Mouse (Mus musculus): ENCODE measurements at regions not wholly inside any gene's neighbourhood (a gene's known extent, or its start where the extent isn't known, plus 50 kb on each side); places are given as distances from the start of the nearest gene placed in this dataset.

DNA sequence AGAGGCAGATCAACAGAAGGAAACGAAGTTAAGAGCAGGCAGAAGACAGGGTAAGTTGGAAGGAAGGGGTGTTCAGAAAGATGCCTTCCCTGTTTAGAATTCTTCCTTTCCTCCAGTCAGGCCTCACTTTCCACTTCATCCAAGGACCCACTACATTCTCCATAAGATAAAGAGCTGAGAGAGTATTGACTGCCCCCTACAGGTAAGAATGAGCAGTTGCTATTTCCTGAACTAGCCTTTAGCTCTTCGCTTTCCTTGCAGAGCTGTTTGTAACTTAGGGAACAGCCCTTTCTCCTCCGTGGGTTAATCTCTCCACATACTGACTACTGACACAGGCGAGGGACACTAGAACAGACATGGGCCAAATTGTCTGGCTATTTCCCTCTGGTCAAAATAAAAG lies 273.1 kb downstream of the Atp23 start:
- Histone ChIP-seq H3K4me3 (ENCODE audit: low read depth, low read length) (no peak overlapping the region), H3K4me2 (ENCODE audit: low read length) (no peak overlapping the region), H3K27ac (ENCODE audit: low read length) (no peak overlapping the region), H3K4me1 (ENCODE audit: control insufficient read depth, insufficient read depth, low read length) (no peaks in the 10 kb centered on the region), H3K9ac (ENCODE audit: low read depth, low read length) (no peak overlapping the region), H3K27me3 (ENCODE audit: control insufficient read depth, insufficient read depth, low read depth, low read length) (no peaks in the 10 kb centered on the region), H3K36me3 (ENCODE audit: control insufficient read depth, insufficient read depth, low read length) (no peaks in the 10 kb centered on the region), H3K9me3 (replicated peaks; ENCODE audit: control insufficient read depth, low read length, poor library complexity, severe bottlenecking) (no peaks in the 10 kb centered on the region)
- no peak for ATAC-seq
- 60% methylated on average over 4 of the region's 4 CpGs for WGBS

DNA sequence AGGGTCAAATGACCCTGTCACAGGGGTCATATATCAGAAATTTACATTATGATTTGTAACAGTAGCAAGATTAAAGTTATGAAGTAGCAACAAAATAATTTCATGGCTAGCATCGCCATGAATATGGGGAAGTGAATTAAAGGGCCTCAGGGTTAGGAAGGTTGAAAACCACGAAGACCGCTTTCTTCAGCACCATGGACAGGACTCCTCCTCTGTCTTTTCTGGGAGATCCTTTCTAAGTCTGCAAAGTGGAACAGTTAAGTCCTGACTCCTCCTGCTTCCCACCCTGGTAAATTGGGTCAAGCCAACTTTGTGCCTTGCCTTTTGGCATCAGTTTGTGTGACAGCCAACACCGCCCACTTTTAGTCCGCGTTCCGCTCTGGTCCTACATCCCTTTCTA lies 275.7 kb downstream of the Atp23 start:
- 62% methylated on average over 7 of the region's 7 CpGs for WGBS
- H3K9ac ChIP-seq (ENCODE audit: low read depth, low read length) = no peak overlapping the region

DNA sequence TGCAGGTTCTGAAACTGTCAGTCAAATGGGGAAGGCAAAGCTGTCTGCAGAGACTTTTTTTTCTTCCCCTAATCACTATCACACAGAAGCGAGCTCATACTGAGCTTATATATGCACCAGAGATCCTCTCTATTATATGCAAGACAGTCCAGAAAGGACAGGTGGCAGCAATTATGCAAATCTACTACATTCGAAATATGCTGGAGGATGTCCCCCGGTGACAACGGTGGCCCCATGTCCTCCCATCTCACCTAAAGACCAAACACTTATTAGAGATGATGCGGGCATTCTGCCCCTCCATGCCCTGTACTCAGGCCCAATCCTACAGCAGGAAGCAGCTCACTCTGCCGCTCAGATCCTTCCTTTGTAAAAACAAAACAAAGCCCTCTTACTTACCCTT lies 280.4 kb downstream of the Atp23 start:
- H3K4me2 ChIP-seq (ENCODE audit: low read length) = no peak overlapping the region
- peaks cover 20% of the 10 kb centered on the region for H3K4me1 ChIP-seq (ENCODE audit: control insufficient read depth, insufficient read depth, low read length)
- peak overlapping the region; percentile 23; the same call in 1 of the 2 replicates for H3K27ac ChIP-seq (ENCODE audit: low read length)
- 21% methylated on average over 6 of the region's 6 CpGs for WGBS
- H3K27me3 ChIP-seq (ENCODE audit: control insufficient read depth, insufficient read depth, low read depth, low read length) = no peaks in the 10 kb centered on the region
- no peak overlapping the region for H3K9ac ChIP-seq (ENCODE audit: low read depth, low read length)
- H3K36me3 ChIP-seq (ENCODE audit: control insufficient read depth, insufficient read depth, low read length) = no peaks in the 10 kb centered on the region
- ATAC-seq = peak; percentile 73; the same call in 1 of the 2 replicates
- H3K9me3 ChIP-seq (replicated peaks; ENCODE audit: control insufficient read depth, low read length, poor library complexity, severe bottlenecking) = no peaks in the 10 kb centered on the region
- no peak overlapping the region for H3K4me3 ChIP-seq (ENCODE audit: low read depth, low read length)

More for the DNA sequence above, 275.7 kb downstream of the Atp23 start:
- no peak for ATAC-seq
- H3K4me2 ChIP-seq (ENCODE audit: low read length) = no peak overlapping the region
- H3K36me3 ChIP-seq (ENCODE audit: control insufficient read depth, insufficient read depth, low read length) = no peaks in the 10 kb centered on the region
- peaks cover 8% of the 10 kb centered on the region; the same call in 1 of the 2 replicates for H3K4me1 ChIP-seq (ENCODE audit: control insufficient read depth, insufficient read depth, low read length)
- H3K9me3 ChIP-seq (replicated peaks; ENCODE audit: control insufficient read depth, low read length, poor library complexity, severe bottlenecking) = no peaks in the 10 kb centered on the region
- H3K27me3 ChIP-seq (ENCODE audit: control insufficient read depth, insufficient read depth, low read depth, low read length) = no peaks in the 10 kb centered on the region
- no peak overlapping the region for H3K4me3 ChIP-seq (ENCODE audit: low read depth, low read length)
- H3K27ac ChIP-seq (ENCODE audit: low read length) = no peak overlapping the region

GRCm38 (mm10) chr10:126619970-126620369 lies 281.2 kb downstream of the Atp23 start:
- 15% methylated on average over 10 of the region's 10 CpGs for WGBS
- Histone ChIP-seq H3K4me2 (ENCODE audit: low read length) (peak overlapping the region; percentile 20), H3K27ac (ENCODE audit: low read length) (peak overlapping the region; percentile 62), H3K27me3 (ENCODE audit: control insufficient read depth, insufficient read depth, low read depth, low read length) (no peaks in the 10 kb centered on the region), H3K36me3 (ENCODE audit: control insufficient read depth, insufficient read depth, low read length) (no peaks in the 10 kb centered on the region), H3K9ac (ENCODE audit: low read depth, low read length) (no peak overlapping the region), H3K9me3 (replicated peaks; ENCODE audit: control insufficient read depth, low read length, poor library complexity, severe bottlenecking) (no peaks in the 10 kb centered on the region), H3K4me3 (ENCODE audit: low read depth, low read length) (no peak overlapping the region), H3K4me1 (ENCODE audit: control insufficient read depth, insufficient read depth, low read length) (peaks cover 20% of the 10 kb centered on the region)
- peak; percentile 81 for ATAC-seq

GRCm38 (mm10) chr10:126612226-126612625 lies 288.9 kb downstream of the Atp23 start:
- H3K36me3 ChIP-seq (ENCODE audit: control insufficient read depth, insufficient read depth, low read length) = no peaks in the 10 kb centered on the region
- no peaks in the 10 kb centered on the region for H3K4me1 ChIP-seq (ENCODE audit: control insufficient read depth, insufficient read depth, low read length)
- H3K27me3 ChIP-seq (ENCODE audit: control insufficient read depth, insufficient read depth, low read depth, low read length) = no peaks in the 10 kb centered on the region
- no peak overlapping the region for H3K9ac ChIP-seq (ENCODE audit: low read depth, low read length)
- no peak overlapping the region for H3K27ac ChIP-seq (ENCODE audit: low read length)
- H3K4me2 ChIP-seq (ENCODE audit: low read length) = no peak overlapping the region
- 0 out of 2 replicates have a peak, but pooled peaks cover 5% of the 10 kb centered on the region for H3K9me3 ChIP-seq (replicated peaks; ENCODE audit: control insufficient read depth, low read length, poor library complexity, severe bottlenecking)
- H3K4me3 ChIP-seq (ENCODE audit: low read depth, low read length) = no peak overlapping the region
- 50% methylated on average over 4 of the region's 4 CpGs for WGBS
- no peak for ATAC-seq

DNA sequence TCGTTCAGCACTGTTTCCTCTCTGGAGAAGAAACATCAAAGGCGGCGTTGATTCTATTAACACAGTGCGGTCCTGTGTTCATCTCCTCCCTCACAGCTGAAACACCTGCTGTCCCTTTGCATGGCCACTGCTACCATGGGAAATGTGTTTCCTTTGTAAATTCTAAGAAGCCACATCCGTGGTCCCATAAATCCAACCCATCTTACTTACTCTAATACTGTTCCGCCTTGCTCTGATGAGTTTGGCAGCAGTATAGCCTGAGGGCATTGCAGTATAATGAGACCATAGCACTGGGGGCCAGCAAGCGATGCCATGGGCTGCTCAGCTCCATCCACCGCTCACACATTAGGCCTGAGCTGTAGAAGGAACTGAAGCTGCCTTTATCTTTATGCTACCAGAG lies 290.6 kb downstream of the Atp23 start:
- 55% methylated on average over 8 of the region's 8 CpGs for WGBS
- H3K9ac ChIP-seq (ENCODE audit: low read depth, low read length) = no peak overlapping the region
- 0 out of 2 replicates have a peak, but pooled peaks have one; percentile 25 for ATAC-seq
- no peaks in the 10 kb centered on the region for H3K36me3 ChIP-seq (ENCODE audit: control insufficient read depth, insufficient read depth, low read length)
- H3K4me3 ChIP-seq (ENCODE audit: low read depth, low read length) = no peak overlapping the region
- H3K4me2 ChIP-seq (ENCODE audit: low read length) = no peak overlapping the region
- no peaks in the 10 kb centered on the region for H3K4me1 ChIP-seq (ENCODE audit: control insufficient read depth, insufficient read depth, low read length)
- H3K9me3 ChIP-seq (replicated peaks; ENCODE audit: control insufficient read depth, low read length, poor library complexity, severe bottlenecking) = 0 out of 2 replicates have a peak, but pooled peaks cover 5% of the 10 kb centered on the region
- no peaks in the 10 kb centered on the region for H3K27me3 ChIP-seq (ENCODE audit: control insufficient read depth, insufficient read depth, low read depth, low read length)
- peak overlapping the region; percentile 37; the same call in 1 of the 2 replicates for H3K27ac ChIP-seq (ENCODE audit: low read length)

- no peak overlapping the region for H3K4me2 ChIP-seq (ENCODE audit: low read length)
- no peak overlapping the region for H3K4me3 ChIP-seq (ENCODE audit: low read depth, low read length)
- WGBS = 78% methylated on average over 2 of the region's 2 CpGs
- no peak for ATAC-seq
- H3K4me1 ChIP-seq (ENCODE audit: control insufficient read depth, insufficient read depth, low read length) = no peaks in the 10 kb centered on the region
- no peak overlapping the region for H3K9ac ChIP-seq (ENCODE audit: low read depth, low read length)
- no peaks in the 10 kb centered on the region for H3K27me3 ChIP-seq (ENCODE audit: control insufficient read depth, insufficient read depth, low read depth, low read length)
- no peaks in the 10 kb centered on the region for H3K9me3 ChIP-seq (replicated peaks; ENCODE audit: control insufficient read depth, low read length, poor library complexity, severe bottlenecking)
- H3K36me3 ChIP-seq (ENCODE audit: control insufficient read depth, insufficient read depth, low read length) = no peaks in the 10 kb centered on the region
- no peak overlapping the region for H3K27ac ChIP-seq (ENCODE audit: low read length)
Observed at GRCm38 (mm10) chr10:126599686-126600085, 301.5 kb downstream of the Atp23 start.

DNA sequence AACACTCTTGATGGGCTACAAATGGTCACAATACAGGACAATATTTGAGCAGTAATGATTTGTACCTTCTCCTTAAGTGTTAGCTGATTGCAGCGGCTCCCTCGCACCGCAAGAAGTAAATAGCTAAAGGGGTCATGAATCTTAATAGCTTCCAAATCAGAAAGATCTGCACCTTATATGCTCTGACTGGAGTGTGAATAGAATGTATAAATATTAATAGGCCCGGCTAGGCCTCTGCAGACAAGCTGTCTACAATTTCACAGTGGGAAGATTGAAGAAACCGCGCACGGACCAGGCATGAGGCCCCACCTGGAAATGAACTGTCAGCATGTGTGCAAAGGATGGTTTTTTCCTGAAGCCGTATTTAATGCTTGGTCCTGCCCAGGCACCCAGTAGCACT lies 333.0 kb downstream of the Atp23 start:
- peak; percentile 25; the same call in 1 of the 2 replicates for ATAC-seq
- H3K27ac ChIP-seq (ENCODE audit: low read length) = peak overlapping the region; percentile 53; the same call in 1 of the 2 replicates
- no peak overlapping the region for H3K4me3 ChIP-seq (ENCODE audit: low read depth, low read length)
- H3K36me3 ChIP-seq (ENCODE audit: control insufficient read depth, insufficient read depth, low read length) = no peaks in the 10 kb centered on the region
- no peak overlapping the region for H3K9ac ChIP-seq (ENCODE audit: low read depth, low read length)
- H3K4me2 ChIP-seq (ENCODE audit: low read length) = no peak overlapping the region
- no peaks in the 10 kb centered on the region for H3K27me3 ChIP-seq (ENCODE audit: control insufficient read depth, insufficient read depth, low read depth, low read length)
- 0 out of 2 replicates have a peak, but pooled peaks cover 3% of the 10 kb centered on the region for H3K4me1 ChIP-seq (ENCODE audit: control insufficient read depth, insufficient read depth, low read length)
- no peaks in the 10 kb centered on the region for H3K9me3 ChIP-seq (replicated peaks; ENCODE audit: control insufficient read depth, low read length, poor library complexity, severe bottlenecking)
- 23% methylated on average over 8 of the region's 8 CpGs for WGBS

GRCm38 (mm10) chr10:126565326-126565725 lies 335.8 kb downstream of the Atp23 start:
- WGBS = 83% methylated on average over 14 of the region's 14 CpGs
- no peak overlapping the region for H3K27ac ChIP-seq (ENCODE audit: low read length)
- no peak overlapping the region for H3K9ac ChIP-seq (ENCODE audit: low read depth, low read length)
- no peak overlapping the region for H3K4me3 ChIP-seq (ENCODE audit: low read depth, low read length)
- ATAC-seq = no peak
- H3K36me3 ChIP-seq (ENCODE audit: control insufficient read depth, insufficient read depth, low read length) = no peaks in the 10 kb centered on the region
- no peaks in the 10 kb centered on the region for H3K27me3 ChIP-seq (ENCODE audit: control insufficient read depth, insufficient read depth, low read depth, low read length)
- no peaks in the 10 kb centered on the region for H3K9me3 ChIP-seq (replicated peaks; ENCODE audit: control insufficient read depth, low read length, poor library complexity, severe bottlenecking)
- H3K4me1 ChIP-seq (ENCODE audit: control insufficient read depth, insufficient read depth, low read length) = 0 out of 2 replicates have a peak, but pooled peaks cover 3% of the 10 kb centered on the region
- no peak overlapping the region for H3K4me2 ChIP-seq (ENCODE audit: low read length)
